Mouse (Mus musculus): ENCODE data around the gene Prr5. TPM values are rescaled to one million over a fixed set of nuclear protein-coding genes. Genes with fewer than 3 reads are reported as not detected.
A peak's percentile ranks its signal among the peaks of the same experiment; 100 is the strongest.

Gene Prr5
- total RNA-seq, 2 experiments from 2014 or later: 3.9 to 4.1 TPM

DNA sequence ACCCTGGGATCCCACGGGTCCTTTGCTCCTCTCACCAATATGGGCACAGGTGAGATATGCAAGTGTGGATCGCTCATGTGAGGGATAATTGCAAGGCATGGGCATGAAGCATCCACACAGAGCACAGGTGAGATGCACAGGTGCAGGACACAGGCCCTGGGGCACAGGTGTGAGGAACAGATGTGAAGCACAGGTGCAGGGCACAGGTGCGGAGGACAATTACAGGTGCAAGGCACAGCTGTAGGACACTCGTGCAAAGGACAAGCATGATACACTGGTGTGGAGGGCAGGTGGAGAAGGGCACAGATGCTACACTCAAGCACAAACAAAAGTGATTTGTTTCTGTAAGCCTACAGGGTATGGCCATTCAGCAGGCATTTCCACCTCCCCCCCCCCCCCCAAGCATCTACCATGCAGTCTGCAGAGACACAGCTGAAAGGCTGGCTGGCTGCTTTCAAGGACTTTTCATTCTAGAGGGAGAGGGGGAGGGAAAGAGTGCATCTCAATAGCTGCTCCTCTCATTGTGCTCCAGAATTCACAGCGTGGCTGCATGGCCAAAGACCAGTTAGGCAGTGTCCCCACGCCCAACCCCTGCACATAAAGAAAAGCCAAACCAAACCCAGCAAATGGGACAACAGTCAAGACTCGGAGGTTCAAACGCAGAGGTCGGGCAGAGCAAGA lies 11.9 kb upstream of the Prr5 start:
- DNase-seq: no peak

DNA sequence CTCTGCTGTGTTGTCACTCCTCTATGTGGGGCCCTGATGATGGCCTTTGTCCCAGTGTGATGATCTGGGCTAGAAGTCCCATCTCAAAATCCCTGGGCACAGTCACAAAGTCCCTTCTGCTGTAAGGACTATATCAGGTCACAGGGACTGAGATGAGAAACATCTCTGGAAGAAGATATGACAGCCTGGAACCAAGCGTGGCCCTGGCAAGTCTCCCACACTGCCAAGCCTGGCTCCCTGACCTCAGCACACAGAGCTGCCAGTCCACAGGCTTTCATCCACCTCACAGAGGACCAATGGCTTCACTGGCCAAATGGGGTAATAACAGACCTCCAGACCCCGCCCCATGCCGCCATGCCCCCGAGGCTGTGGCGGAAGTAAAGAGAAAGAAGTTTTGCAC lies 10.8 kb upstream of the Prr5 start:
- peak; percentile 70 for DNase-seq

DNA sequence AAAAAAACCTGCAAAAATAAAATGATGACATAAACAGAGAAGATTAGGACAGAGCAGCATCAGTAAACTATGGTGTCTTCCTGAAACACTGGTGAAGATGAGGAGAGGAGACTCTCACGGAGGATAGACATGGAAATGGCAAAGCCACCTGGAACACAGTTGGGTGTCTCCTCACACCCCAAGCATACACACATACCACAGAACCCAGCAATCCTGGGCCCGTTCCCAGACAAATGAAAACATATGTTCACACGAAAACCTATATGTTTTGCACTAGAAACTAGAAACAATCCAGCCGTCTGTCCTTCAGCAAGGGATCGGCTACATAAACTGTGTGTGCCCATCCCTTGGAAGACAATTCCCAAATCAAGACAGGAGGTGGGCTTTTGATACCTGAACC lies 9.6 kb upstream of the Prr5 start:
- no peak for DNase-seq

DNA sequence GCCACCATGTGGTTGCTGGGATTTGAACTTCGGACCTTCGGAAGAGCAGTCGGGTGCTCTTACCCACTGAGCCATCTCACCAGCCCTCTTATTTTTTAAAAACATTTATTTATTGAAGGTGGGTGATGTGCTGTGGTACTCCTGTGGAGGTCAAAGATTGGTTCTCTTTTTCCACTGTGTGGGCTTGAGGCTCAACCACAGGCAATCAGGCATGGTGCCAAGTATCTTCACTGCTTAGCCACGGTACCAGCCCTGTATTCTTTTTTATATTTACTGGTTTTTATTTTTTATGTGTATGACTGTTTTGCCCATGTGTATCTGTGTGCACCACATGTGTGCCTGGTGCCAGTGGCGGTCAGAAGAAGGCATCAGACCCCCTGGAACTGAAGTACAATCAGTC lies 8.1 kb upstream of the Prr5 start:
- no peak for DNase-seq

DNA sequence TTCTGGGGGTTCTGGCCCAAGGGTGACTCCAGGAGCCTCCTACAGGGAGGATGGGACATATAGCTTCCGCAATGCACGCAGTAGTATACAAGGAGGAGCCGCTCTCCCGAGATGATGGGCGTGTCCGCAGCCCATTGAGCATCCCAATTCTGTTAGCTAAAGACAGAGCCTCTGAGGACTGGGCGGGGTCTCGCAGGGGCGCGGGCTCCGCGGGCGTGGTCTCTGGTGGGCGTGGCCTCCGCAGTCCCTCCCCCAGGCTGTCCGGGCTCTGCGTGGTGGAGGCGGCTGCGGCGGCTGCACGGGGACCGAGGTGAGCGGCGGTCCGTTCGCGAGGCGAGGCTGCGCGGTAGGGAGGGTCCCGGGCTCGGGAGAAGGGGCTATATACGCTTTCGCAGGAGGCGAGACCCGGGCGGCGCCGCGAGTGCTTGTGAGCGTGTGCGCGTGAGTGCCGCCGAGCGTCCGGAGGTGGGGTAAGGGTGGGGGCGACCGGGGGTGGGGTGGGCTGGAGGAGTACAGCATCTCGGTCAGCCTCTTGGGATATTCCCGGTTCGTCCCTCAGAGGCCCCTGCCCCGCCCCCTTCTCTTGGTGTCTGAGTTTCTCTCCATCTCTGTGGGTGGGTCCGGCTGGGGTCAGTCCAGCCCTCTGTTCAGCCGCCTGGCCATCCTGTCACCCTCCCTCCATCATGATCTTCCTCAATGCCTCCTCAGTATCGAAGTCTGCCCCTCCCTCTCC lies 6.3 kb upstream of the Prr5 start:
- DNase-seq: peak; percentile 80

DNA sequence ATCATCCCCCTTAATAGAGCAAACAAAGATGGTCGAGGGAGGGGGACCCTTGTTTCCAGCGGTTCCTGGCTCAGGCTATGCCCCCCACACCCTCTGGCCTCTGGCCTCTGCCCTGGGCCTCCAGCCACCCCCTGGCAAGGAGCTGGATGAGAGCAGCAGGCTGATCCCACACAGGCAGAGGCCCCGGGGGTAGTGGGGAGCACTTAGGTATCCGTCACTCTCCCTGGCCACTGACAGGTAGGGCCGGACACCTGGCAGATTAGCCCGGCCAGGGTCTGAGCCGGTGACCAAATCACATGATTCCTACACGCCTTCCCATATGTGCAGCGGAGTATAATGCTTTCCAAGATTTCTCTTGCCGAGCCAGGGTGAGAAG lies 5.7 kb upstream of the Prr5 start:
- no peak for DNase-seq

DNA sequence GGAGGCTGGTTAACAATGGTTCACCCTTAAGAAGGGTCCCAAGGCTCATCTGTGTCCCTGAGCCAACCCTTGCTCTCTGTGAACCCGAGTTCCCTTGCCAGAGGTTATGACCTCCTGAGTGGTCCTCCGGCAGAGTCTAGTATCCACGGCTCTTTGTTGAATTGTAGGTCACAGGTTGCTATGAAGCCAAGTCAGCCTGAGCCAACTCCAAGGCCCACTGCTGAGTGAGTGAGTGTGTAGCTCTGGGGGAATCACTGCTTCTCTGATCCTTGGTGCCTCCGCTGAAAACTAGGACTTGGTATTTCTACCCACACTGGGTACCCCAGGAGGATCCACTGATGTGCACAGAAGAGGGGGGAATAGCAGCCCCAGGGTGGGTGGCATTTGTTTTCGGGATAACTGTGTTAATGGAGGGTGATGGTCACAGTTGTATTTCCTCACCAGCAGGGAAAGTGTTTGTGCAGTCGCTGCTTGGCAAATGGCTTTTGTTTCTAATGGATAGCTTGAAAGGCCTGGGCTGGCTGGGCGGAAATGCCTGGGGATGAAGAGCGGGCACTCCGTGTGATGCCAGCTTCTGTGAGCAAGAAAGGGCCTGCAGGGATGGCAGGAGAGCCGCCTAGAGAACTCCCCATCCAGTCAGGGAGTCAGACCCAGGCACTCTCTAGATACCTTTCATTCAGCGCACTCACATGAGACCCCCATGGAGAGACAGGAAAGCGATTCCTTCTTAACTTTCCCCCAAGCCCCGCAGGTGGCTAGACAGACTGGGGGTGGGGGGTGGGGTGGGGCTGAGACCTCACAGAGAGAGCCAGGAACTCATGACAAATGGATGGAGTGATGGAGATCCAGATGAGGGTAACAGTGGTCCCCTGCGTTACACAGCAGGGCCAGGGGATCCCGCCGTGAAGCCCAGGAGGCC lies 4.6 kb upstream of the Prr5 start:
- no peak for DNase-seq

DNA sequence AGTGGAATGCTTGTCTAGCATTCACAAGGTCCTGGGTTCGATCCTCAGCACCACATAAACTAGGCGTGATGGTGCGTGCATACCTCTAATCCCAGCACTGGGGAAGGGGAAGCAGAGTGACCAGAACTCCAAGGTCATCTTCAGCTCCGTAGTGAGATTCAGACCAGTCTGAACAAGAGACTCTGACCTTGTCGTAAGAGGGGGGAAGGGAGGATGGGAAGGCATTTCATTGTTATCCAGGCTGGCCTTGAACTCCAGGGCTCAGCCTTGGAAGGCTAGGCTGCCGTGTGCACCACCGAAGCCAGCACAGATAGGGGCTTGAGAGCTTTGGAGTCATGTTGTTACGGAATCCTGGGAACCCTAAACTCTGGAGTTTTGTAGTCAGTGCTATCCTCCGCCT lies 3.8 kb upstream of the Prr5 start:
- no peak for DNase-seq

DNA sequence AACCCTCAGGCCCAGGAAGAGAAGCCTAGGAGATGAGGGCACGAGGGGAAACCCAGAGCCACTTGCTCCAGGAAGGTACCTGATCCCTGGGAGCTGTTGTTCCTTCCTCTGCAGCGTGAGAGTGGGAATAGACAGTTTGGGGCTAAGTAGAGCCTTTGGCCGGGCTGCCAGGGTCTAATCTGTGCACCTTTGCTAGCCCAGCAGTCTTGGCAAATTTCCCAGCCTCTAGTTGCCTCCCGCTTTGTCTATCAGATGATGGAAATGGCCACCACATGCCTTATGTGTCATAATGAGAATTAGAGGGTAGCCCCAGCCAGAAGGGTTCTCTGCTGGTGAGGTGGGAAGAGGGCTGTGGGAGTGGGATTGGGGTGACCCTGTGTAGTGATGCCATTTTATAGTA lies 3.4 kb upstream of the Prr5 start:
- DNase-seq: no peak

DNA sequence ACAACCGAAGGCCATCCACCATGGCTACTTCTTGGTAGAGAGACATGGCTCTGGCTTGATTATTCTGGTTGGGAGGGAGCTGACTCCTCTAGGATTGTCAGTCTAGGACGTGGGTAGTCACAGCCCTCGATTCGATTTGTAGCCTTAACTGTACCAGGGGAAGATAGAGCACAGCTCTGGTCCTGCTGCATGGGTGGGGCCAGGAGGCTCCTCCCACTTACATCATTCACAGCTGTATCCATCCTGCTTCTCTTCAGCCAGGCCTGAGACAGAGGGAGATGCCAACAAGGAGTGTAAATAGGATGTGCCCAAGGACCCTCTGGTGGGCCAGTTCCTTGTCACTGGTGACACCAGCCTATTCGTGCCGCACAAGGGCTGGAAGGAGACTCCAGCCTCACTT lies 1.8 kb upstream of the Prr5 start:
- DNase-seq: no peak

DNA sequence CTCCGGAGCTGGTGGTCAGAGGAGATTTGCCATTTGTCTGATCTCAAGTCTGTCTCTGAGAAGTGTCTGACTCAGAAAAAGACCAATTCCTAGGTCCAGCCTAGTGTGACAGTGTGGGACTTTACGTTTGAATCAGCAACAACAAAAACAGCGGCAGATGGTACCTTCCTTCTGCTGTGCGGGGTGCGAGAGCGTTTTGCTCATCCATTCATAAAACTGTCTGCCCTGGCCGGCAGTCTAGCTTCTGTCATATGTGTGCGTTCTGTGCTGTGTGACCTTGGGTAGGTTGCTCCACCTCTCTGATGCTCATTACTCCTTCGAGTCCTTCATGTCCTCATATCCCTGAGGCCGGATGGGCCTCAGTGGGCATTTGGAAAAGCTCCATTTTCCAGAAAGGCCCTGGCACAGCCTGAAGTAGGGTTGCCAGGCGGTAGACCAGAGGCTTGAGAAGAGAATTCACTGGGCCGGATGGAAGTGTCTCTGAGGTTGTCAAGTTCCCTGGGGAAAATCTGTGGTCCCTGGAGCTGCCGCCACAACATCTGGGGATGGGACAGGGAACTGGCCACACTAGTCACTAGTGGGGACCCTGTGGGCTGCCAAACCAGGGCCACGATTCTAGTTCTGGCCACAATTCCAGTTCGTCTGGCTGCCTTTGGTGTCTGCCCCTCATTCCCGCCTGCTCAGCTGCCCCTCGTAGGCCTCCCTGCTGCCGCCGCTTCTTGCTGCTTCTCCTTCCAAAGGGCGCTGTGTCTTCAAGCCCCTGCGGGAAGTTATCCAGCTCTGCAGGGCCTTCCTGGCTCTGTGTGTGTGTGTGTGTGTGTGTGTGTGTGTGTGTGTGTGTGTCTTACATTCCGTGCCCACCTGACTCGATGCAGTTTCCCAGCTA lies 594 bp downstream of the Prr5 start:
- no peak for DNase-seq

DNA sequence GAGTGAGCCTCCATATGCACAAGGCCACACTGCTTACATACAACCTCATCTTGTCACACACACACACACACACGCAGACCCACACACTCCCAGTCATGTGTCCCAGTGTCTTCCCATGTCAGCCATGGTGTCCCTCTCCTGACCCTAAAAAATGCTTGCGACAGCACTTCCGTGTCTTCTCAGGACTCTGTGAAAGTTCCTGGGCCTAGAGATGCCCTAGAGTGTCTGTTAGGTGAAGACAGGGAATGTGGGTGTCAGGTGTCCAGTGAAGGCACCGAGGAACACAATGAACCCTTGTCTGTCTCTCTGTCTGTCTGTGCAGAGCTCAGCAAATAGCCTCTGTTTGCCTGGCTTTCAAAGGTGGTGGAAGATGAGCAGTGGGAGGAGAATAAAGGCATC lies 1.2 kb downstream of the Prr5 start:
- DNase-seq: no peak

DNA sequence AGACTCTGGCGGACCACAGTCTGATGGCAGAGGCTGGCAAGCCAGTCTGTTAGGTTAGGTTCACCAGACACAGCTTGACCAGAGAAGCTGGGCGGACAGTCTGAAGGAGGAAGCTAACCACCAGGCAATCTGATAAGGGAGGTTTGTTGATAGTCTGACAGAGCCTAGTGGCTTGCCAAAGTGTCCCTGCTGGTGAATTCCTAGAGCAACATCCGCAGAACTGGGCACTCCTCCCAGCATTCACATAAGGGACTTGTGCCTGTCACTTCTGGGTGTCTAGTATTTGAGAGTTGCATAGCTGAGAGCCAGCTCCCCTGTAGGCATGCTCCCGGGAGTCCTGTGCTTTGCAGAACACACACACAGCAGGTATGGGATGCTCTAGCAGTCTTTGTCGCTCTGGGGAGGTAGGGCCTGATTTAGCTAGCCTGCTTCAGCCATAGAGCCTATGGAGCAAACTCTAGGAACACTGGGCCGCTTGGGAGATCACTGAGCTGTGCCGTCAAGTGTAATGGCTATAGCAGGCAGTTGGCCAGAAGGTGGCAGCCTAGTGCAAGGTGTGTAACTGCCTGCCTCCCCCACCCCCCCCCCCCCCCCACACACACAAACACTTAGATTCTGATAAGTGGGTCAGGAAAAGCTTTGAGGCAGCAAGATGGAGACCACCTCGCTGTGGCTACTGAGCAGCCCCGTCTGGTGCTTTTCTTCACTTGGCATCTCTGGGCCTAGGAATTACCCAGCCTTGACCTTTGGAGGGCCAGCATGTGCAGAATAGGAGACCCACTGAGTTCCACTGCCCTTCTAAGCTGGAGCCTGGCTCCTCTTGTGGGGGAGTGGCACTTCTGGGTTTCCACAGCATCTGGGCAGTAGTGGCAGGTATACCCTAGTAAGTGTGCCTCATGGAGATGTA lies 2.2 kb downstream of the Prr5 start:
- DNase-seq: no peak

DNA sequence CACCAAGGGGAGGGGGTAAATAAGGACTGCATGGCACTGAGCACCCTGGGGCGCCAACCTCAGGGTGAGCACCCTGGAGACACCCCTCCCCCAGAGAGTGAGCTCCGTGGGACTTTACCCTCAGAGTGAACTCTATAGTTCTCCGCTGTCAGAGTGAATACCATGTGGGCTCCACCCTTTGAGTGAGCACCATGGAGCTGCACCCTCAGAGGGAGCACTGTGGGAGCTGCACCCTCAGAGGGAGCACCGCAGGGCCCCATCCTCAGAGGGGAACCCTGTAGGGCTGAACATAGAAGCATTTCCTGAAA lies 2.8 kb downstream of the Prr5 start:
- DNase-seq: no peak

DNA sequence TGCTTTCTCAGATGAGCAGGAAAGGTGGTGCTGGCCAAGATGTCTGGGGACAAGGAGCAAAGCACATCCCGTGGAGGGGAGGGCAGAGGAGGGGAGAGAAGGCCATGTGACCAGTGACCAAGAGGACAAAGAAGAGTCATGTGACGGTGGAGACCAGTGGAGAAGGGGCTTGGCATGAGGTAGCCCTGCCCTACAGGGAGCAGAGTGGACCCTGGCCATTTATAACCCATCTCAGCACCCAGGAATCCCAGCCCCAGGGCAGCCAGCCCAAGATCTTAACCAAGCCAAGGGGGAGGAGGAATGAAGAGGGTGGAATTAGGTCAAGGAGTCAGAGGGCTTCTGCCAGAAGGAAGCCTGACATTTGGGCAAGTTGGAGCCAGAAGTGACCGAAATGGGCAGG lies 3.2 kb downstream of the Prr5 start:
- no peak for DNase-seq

DNA sequence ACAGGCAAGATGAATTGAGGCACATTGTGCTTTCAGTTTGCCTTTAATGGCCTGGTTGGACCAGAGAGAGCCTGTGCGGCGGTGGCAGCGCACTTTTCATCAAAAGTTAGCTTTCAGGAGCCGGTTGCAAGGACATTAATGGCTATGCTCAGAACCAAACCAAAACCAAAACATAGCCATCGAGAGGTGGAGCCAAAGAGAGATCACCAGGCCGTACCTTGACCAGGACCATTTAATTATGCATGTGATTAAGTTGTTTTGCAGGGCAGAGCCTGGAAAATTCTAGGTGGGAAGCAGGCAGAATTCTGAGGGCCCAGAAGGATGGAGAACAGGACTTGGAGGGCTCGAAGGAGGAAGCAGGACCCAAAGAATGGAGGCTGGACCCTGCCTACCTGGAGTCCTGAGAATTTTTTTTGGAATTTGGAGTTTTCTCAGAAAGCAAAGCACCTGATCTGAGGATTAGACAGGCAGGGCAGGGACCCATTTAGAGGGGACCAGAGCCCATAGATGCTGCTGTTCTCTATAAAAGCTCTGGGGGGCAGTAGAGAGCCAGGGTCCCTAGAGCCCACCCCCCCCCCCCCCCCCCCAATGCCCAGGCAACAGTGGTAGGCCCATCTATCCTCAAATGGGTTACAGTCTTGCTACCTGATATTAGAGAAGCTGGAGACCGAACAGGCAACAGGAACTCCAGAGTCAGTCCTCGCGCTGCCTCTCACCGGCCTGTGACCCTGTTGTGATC lies 5.1 kb downstream of the Prr5 start:
- DNase-seq: no peak

DNA sequence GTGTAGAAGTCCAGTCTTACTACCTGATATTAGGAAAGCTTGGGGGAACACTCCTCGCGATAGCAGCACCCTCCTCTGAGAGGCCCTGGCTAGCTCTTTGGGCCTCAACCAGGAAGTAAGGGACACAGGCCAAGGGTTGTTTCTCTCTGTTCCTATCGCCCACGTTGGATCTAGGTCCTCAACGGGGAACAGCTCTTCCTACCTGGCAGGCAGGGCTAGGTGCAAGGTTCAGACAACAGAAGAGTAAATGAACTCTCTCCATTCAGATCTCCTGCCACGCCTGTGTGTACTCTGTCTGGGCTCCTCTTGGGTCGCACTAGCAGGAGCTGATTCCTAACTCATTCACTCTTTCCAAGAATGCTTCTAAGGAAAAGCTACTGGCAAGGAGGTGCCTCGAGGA lies 5.9 kb downstream of the Prr5 start:
- no peak for DNase-seq

DNA sequence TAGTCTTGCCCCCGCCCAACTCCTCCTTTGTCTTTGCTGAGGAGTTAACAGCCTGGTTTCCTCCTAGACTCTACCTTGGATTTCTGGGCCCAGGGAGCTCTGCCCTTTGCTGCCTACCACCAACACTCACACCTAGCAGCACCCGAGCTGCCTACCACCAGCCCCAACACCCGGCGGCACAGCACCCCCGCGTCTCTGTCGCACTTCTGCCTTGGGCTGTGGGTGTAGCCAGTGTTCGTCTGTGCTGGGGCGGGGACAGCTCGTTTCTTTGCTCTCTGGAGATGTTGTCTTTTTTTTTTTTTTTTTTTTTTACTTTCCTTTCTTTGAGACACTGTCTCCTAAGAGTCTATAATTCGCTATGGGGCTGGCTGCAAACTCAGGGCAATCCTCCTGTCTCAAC lies 8.5 kb downstream of the Prr5 start:
- no peak for DNase-seq

DNA sequence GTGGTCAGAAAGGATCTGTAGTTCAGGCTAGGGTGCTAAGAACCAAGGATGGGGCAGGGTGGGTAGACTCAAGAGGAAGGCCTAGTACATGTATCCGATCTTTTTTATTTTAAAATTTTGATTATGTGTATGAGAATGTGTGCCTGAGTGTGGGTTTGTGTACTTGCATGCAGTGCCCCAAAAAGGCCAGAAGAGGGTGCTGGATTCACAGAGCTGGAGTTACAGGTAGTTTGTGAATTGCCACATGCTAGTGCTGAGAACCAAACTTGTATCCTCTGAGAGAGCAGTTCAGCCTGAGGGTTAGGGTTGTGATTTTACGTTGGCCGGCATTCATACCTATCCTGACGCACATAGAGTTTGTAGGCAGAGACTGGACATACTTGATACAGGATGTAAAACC lies 9.7 kb downstream of the Prr5 start:
- DNase-seq: no peak

DNA sequence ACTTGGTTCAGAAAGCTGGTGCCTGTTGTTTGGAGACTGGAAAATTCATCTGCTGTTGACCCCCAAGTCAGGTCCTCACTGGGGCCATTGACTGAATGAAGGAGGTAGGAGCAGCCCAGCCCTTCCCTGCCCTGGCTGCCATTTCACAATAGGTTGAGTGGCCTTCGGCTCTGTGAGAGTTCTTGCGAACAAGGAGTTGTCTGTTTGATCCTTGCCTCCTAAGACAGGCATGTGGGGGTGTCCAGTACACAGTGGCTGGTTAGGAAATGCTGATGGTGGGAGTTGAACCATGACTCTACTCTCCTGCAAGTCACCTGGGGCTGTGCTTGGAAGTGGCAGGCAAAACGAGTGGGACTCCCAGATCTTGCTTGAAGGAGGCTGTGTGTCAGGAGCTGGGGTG lies 10.4 kb downstream of the Prr5 start:
- DNase-seq: no peak
